Mouse (Mus musculus) small intestine, adult 2 months (tissue): ENCODE measurements around the gene Trim25. TPM values are rescaled to one million over a fixed set of nuclear protein-coding genes. Genes with fewer than 3 reads are reported as not detected.

Source experiments
- H3K27ac ChIP-seq: fragments of 200-500 bp; 2 replicates; pipeline ENCODE4 v1.5.1; 2012; ENCODE audit warnings: low read depth, low read length, control low read depth, inconsistent platforms; ENCODE audit not compliant: insufficient read depth
- H3K27me3 ChIP-seq: fragments of 200-500 bp; 2 replicates; pipeline ENCODE4 v1.6.1; 2012; ENCODE audit warnings: mild to moderate bottlenecking, moderate library complexity, low read length, inconsistent platforms; ENCODE audit not compliant: control insufficient read depth, insufficient read depth
- H3K36me3 ChIP-seq: fragments of 200-500 bp; 2 replicates; pipeline ENCODE4 v1.6.1; 2012; ENCODE audit warnings: mild to moderate bottlenecking, low read length, control low read depth, inconsistent platforms; ENCODE audit not compliant: control insufficient read depth, insufficient read depth
- H3K4me1 ChIP-seq: fragments of 200-500 bp; 2 replicates; pipeline ENCODE4 v1.6.1; 2012; ENCODE audit warnings: low read length, inconsistent platforms, mixed read lengths; ENCODE audit not compliant: control insufficient read depth, insufficient read depth, insufficient read length
- H3K4me3 ChIP-seq: fragments of 200-500 bp; 2 replicates; pipeline ENCODE4 v1.5.1; 2012; ENCODE audit warnings: low read depth, mild to moderate bottlenecking, control low read depth, inconsistent platforms, low read length, moderate library complexity
- CTCF ChIP-seq: fragments of 200-500 bp; IDR thresholded peaks from 2 replicates; pipeline ENCODE4 v1.5.1; 2012; ENCODE audit warnings: low read depth, mild to moderate bottlenecking, control low read depth, inconsistent platforms, low read length, moderate library complexity, mixed read lengths; ENCODE audit not compliant: insufficient replicate concordance, insufficient read length; ENCODE audit errors: extremely low read depth
- POLR2A ChIP-seq: fragments of 200-500 bp; IDR thresholded peaks from 2 replicates; pipeline ENCODE4 v1.6.1; 2012; ENCODE audit warnings: low read depth, mild to moderate bottlenecking, control low read depth, inconsistent platforms, low read length, moderate library complexity
- WGBS: fragments of 180-500 bp; shearing (Covaris S2); methylation state at CpG from one replicate; pipeline ENCODE4 v1.1.7; 2018; 5-methylcytosine and 5-hydroxymethylcytosine counted together
- polyA plus RNA-seq: library from polyadenylated mRNA; depleted of rRNA; stranded (reverse); fragments of >200 nt; gene quantifications from 2 replicates; pipeline ENCODE4 v1.2.3, GENCODE M21; 2012

Trim25 gene
- polyA plus RNA-seq, 1 experiment = 129 TPM

- Histone ChIP-seq H3K4me1 (peaks cover 5% of the 10 kb centered on the region), H3K27ac (no peak overlapping the region), H3K4me3 (no peak overlapping the region), H3K36me3 (no peaks in the 10 kb centered on the region), H3K27me3 (no peaks in the 10 kb centered on the region)
- TF ChIP-seq POLR2A = no peak
- no peak for TF ChIP-seq CTCF
- WGBS = 71% methylated on average over 7 of the region's 7 CpGs
Observed at GRCm38 (mm10) chr11:89061362-89061761, 62.2 kb downstream of the Trim25 start.

- Histone ChIP-seq H3K27ac (no peak overlapping the region), H3K36me3 (no peaks in the 10 kb centered on the region), H3K27me3 (no peaks in the 10 kb centered on the region), H3K4me1 (peaks cover 4% of the 10 kb centered on the region), H3K4me3 (no peak overlapping the region)
- TF ChIP-seq CTCF (no peak), POLR2A (no peak)
- WGBS = 49% methylated on average over 6 of the region's 6 CpGs
Observed at GRCm38 (mm10) chr11:89064312-89064711, 65.1 kb downstream of the Trim25 start.

GRCm38 (mm10) chr11:89065297-89065696, 66.1 kb downstream of the Trim25 start:
- no peak overlapping the region for H3K27ac ChIP-seq
- peaks cover 4% of the 10 kb centered on the region; the same call in 1 of the 2 replicates for H3K4me1 ChIP-seq
- no peaks in the 10 kb centered on the region for H3K27me3 ChIP-seq
- 98% methylated on average over 3 of the region's 3 CpGs for WGBS
- no peak overlapping the region for H3K4me3 ChIP-seq
- TF ChIP-seq POLR2A (no peak), CTCF (peak; percentile 36; the same call in 1 of the 2 replicates)
- H3K36me3 ChIP-seq = no peaks in the 10 kb centered on the region

DNA sequence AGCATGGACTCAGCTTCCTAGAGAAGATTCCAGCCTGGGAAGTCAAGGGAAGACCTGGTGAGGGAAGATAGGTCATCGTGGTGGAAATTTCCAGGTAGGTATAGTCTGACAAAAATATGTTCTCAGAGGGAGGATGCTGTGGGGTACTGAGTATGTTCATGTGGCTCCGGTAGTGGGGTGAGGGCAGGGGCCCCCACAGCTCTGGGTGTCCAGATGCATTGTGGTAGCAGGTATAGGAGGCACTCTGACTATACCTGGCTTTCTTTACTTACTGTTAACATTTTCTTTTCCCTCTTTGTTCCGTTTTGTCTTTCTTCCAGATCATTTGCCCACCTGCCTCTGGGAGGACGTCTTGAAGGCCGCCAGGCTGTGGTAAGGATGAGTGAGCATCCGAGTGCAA, 67.0 kb downstream of the Trim25 start:
- no peak for TF ChIP-seq CTCF
- TF ChIP-seq POLR2A = no peak
- Histone ChIP-seq H3K4me1 (no peaks in the 10 kb centered on the region), H3K27me3 (no peaks in the 10 kb centered on the region), H3K36me3 (no peaks in the 10 kb centered on the region), H3K27ac (no peak overlapping the region), H3K4me3 (no peak overlapping the region)
- 83% methylated on average over 6 of the region's 6 CpGs for WGBS

DNA sequence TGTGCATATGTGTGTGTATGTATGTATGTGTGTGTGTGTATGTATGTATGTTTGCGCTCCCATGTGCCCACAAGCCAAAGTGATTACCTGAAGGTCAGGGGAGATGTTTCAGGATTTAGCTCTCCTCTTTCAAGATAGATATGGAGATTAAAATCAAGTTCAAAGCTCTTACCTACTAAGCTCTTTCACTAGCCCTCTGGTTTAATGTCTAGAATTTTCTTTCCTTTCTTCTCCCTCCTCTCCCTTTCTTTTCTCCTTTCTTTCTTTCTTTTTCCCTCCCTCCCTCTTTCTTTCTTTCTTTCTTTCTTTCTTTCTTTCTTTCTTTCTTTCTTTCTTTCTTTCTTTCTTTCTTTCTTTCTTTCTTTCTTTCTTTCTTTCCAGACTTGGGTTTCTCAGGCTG, 67.6 kb downstream of the Trim25 start, which contains the start of gene Dgke:
Gene Dgke (minus strand): TSS at position 101 of the 400 bp plus-strand sequence.
- Histone ChIP-seq H3K36me3 (no peaks in the 10 kb centered on the region), H3K4me3 (no peak within 1 kb of the TSS), H3K4me1 (no peaks in the 10 kb centered on the region), H3K27me3 (no peaks in the 10 kb centered on the region), H3K27ac (peak within 1 kb of the TSS; percentile 5; the same call in 1 of the 2 replicates)
- TF ChIP-seq POLR2A (no peak), CTCF (no peak)
- WGBS = 97% methylated on average over 1 of the region's 1 CpGs

DNA sequence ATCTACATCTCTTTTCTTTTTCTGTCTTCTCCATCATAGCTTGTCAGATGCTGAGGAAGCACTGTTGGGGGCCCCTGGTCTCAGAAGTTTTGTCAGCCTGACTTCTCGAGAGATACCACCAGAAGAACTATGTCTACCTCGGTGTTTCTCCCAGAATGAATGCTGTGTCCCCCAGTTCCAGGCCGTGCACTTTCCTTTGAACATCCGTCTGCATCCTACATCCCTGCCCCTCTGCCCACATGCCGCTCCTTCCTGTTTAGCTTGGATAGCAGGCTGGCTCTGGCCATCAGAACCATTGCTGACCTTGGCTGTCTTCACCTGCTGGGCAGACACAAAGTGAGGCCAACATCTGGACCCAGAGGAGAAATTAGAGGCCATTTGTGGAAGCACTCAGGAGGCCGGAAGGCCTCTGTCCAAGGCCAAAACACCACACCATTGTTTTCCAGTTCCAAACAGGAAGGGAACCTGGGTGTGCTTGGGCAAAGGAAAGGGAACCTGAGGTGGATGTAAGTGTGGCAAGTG, 68.2 kb downstream of the Trim25 start:
- TF ChIP-seq CTCF = no peak
- TF ChIP-seq POLR2A = no peak
- H3K27me3 ChIP-seq = no peaks in the 10 kb centered on the region
- H3K36me3 ChIP-seq = no peaks in the 10 kb centered on the region
- WGBS = 80% methylated on average over 6 of the region's 6 CpGs
- no peak overlapping the region; the same call in 1 of the 2 replicates for H3K27ac ChIP-seq
- H3K4me3 ChIP-seq = no peak overlapping the region
- H3K4me1 ChIP-seq = no peaks in the 10 kb centered on the region

- H3K36me3 ChIP-seq = no peaks in the 10 kb centered on the region
- no peak overlapping the region for H3K4me3 ChIP-seq
- WGBS = 64% methylated on average over 11 of the region's 11 CpGs
- H3K27me3 ChIP-seq = no peaks in the 10 kb centered on the region
- H3K27ac ChIP-seq = peak overlapping the region; percentile 5; the same call in 1 of the 2 replicates
- TF ChIP-seq POLR2A (no peak), CTCF (no peak)
- H3K4me1 ChIP-seq = no peaks in the 10 kb centered on the region
Observed at GRCm38 (mm10) chr11:89067871-89068490, 68.8 kb downstream of the Trim25 start.
